Mouse (Mus musculus): ENCODE measurements at regions not wholly inside any gene's neighbourhood (a gene's known extent, or its start where the extent isn't known, plus 50 kb on each side); places are given as distances from the start of the nearest gene placed in this dataset.

DNA sequence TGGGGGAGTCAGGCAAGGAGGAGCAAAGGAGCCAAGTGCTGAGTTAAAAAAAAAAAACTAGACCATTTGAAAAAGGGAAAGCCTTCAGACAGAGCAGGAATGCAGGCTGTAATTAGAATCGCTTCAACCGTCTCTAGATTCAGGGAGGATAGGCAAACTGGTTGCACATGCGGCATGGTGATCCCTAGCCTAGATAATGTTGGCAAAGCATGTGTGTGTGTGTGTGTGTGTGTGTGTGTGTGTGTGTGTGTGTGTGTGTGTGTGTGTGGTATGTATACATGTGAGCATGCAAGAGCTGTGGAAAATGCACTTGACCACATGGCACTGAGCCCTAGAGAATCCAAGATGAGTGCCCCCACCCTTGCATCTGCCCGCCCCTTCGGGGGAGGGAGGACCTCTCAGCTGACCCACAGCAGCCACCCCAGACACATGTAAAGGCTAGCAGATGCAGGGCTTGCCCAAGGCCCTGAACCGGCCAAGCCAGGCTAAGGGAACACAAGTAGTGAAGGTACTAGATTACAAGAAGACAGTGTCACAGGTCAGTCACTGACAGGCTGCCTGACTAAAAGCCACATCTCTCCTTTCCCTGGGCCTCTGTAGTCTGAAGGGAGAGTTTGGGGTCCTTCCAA, 67.4 kb downstream of the Pja1 start:
- WGBS = 64% methylated on average over 6 of the region's 6 CpGs
- H3K9ac ChIP-seq (replicated peaks; ENCODE audit: low read depth) = no peak overlapping the region
- TF ChIP-seq EP300 (IDR thresholded peaks at IDR 0.05) = no peak
- no peak for TF ChIP-seq CTCF (IDR thresholded peaks at IDR 0.05)
- DNase-seq (ENCODE audit: low spot score) (no peak), ATAC-seq (peak; percentile 32)
- H3K27ac ChIP-seq (ENCODE audit: low read length) = no peak overlapping the region
- H3K4me1 ChIP-seq (ENCODE audit: insufficient read depth, low read depth, low read length) = no peaks in the 10 kb centered on the region
- H3K4me2 ChIP-seq (replicated peaks; ENCODE audit: low read depth, low read length) = no peak overlapping the region
- no peak overlapping the region for H3K4me3 ChIP-seq (ENCODE audit: low read depth, low read length)
- H3K27me3 ChIP-seq (replicated peaks; ENCODE audit: insufficient read depth, low read length) = no peaks in the 10 kb centered on the region
- H3K36me3 ChIP-seq (ENCODE audit: insufficient read depth, low read length) = no peaks in the 10 kb centered on the region
- H3K9me3 ChIP-seq (ENCODE audit: low read length) = no peaks in the 10 kb centered on the region

DNA sequence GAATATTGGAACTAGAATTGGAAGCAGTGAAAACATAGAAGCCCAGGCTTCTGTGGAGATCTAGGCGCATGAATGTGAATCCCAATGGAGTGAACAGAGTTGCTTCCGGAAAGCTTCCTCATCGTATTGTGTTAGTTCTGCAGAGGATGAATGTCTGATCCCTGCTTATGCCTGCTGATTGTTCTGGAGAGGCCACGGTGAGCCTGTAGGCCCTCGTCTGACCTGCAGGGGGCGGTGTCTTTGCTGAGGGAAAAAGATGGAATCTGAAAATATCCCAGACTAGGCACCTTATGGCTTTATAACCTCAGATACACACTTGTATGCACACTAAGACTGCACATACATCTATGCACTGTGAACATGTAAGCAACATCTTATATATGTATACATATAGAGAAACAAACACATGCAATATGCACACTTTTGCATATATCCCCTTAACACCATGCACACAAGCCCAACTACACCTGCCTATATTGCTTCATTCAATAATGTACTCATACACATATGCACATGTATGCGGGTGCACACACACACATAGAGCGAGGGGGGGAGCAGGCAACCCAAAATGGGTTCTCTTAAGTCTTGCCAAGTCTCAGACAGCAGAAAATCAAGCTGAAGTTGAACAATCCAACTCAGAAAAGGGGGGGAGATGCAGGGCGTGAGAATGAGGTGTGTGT, 68.1 kb downstream of the Pja1 start:
- no peaks in the 10 kb centered on the region for H3K27me3 ChIP-seq (replicated peaks; ENCODE audit: insufficient read depth, low read length)
- H3K4me1 ChIP-seq (ENCODE audit: insufficient read depth, low read depth, low read length) = no peaks in the 10 kb centered on the region
- WGBS = 52% methylated on average over 9 of the region's 9 CpGs
- no peak overlapping the region for H3K4me2 ChIP-seq (replicated peaks; ENCODE audit: low read depth, low read length)
- H3K4me3 ChIP-seq (ENCODE audit: low read depth, low read length) = no peak overlapping the region
- no peak overlapping the region for H3K27ac ChIP-seq (ENCODE audit: low read length)
- no peak for DNase-seq (ENCODE audit: low spot score)
- peak; percentile 66 for TF ChIP-seq CTCF (IDR thresholded peaks at IDR 0.05)
- TF ChIP-seq EP300 (IDR thresholded peaks at IDR 0.05) = no peak
- no peaks in the 10 kb centered on the region for H3K36me3 ChIP-seq (ENCODE audit: insufficient read depth, low read length)
- H3K9ac ChIP-seq (replicated peaks; ENCODE audit: low read depth) = no peak overlapping the region
- ATAC-seq = no peak
- no peaks in the 10 kb centered on the region for H3K9me3 ChIP-seq (ENCODE audit: low read length)

- Histone ChIP-seq H3K4me3 (ENCODE audit: low read depth, low read length) (no peak overlapping the region), H3K9ac (replicated peaks; ENCODE audit: low read depth) (no peak overlapping the region), H3K4me2 (replicated peaks; ENCODE audit: low read depth, low read length) (no peak overlapping the region), H3K27me3 (replicated peaks; ENCODE audit: insufficient read depth, low read length) (no peaks in the 10 kb centered on the region), H3K9me3 (ENCODE audit: low read length) (no peaks in the 10 kb centered on the region), H3K36me3 (ENCODE audit: insufficient read depth, low read length) (no peaks in the 10 kb centered on the region), H3K27ac (ENCODE audit: low read length) (no peak overlapping the region), H3K4me1 (ENCODE audit: insufficient read depth, low read depth, low read length) (no peaks in the 10 kb centered on the region)
- DNase-seq (ENCODE audit: low spot score) (peak; percentile 13), ATAC-seq (no peak)
- no peak for TF ChIP-seq EP300 (IDR thresholded peaks at IDR 0.05)
- no peak for TF ChIP-seq CTCF (IDR thresholded peaks at IDR 0.05)
- WGBS = 30% methylated on average over 8 of the region's 8 CpGs
These were observed 73.7 kb downstream of the Pja1 start for GRCm38 (mm10) chrX:99397344-99397743.

DNA sequence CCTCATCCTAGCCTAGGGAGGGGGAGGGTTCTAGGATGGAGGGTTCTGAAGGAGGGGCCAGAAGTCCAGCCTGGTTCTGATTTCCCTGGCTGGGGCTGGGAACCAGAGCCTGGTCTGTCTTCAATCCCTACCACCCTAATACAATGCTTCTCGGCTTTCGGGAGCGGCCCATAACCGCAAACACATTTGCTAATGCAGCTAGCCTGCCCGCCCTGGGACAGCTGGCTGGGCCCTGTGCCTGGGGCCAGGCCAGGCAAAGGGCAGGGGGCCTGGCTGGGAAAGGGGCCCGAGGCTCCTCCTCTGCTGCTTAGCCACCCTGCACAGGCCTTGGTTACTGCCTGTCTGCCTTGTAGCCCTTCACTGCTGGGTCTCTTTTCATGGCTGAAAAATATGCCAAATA, 74.9 kb downstream of the Pja1 start:
- DNase-seq (ENCODE audit: low spot score) (no peak), ATAC-seq (peak; percentile 46)
- no peaks in the 10 kb centered on the region for H3K4me1 ChIP-seq (ENCODE audit: insufficient read depth, low read depth, low read length)
- WGBS = 52% methylated on average over 6 of the region's 6 CpGs
- H3K27ac ChIP-seq (ENCODE audit: low read length) = no peak overlapping the region
- TF ChIP-seq CTCF (IDR thresholded peaks at IDR 0.05) (no peak), EP300 (IDR thresholded peaks at IDR 0.05) (no peak)
- H3K4me3 ChIP-seq (ENCODE audit: low read depth, low read length) = no peak overlapping the region
- H3K27me3 ChIP-seq (replicated peaks; ENCODE audit: insufficient read depth, low read length) = no peaks in the 10 kb centered on the region
- H3K36me3 ChIP-seq (ENCODE audit: insufficient read depth, low read length) = no peaks in the 10 kb centered on the region
- no peaks in the 10 kb centered on the region for H3K9me3 ChIP-seq (ENCODE audit: low read length)
- no peak overlapping the region for H3K9ac ChIP-seq (replicated peaks; ENCODE audit: low read depth)
- H3K4me2 ChIP-seq (replicated peaks; ENCODE audit: low read depth, low read length) = no peak overlapping the region

DNA sequence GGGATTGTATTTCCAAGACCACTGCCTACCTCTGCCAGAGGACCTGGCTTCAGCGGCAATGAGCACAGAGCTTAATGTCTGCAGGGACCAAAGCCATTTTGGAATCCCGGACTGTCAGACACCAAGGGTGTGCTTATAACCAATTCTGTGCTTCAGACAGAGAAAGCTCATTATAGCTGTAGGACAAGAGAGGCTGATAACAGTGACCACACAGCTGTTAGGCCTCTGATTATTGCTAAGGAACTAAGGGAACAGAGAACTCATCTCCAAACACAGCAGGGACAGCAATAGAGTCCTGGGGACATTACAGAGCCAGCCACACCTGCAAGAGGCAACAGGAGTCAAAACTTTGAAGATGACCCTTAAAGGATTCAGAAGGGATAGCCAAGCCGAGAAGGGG, 76.0 kb downstream of the Pja1 start:
- H3K9me3 ChIP-seq (ENCODE audit: low read length) = no peaks in the 10 kb centered on the region
- no peak overlapping the region for H3K4me3 ChIP-seq (ENCODE audit: low read depth, low read length)
- H3K4me1 ChIP-seq (ENCODE audit: insufficient read depth, low read depth, low read length) = no peaks in the 10 kb centered on the region
- TF ChIP-seq CTCF (IDR thresholded peaks at IDR 0.05) (no peak), EP300 (IDR thresholded peaks at IDR 0.05) (no peak)
- DNase-seq (ENCODE audit: low spot score) (no peak), ATAC-seq (no peak)
- no peaks in the 10 kb centered on the region for H3K36me3 ChIP-seq (ENCODE audit: insufficient read depth, low read length)
- WGBS = 75% methylated on average over 3 of the region's 3 CpGs
- no peak overlapping the region for H3K9ac ChIP-seq (replicated peaks; ENCODE audit: low read depth)
- no peaks in the 10 kb centered on the region for H3K27me3 ChIP-seq (replicated peaks; ENCODE audit: insufficient read depth, low read length)
- H3K27ac ChIP-seq (ENCODE audit: low read length) = no peak overlapping the region
- no peak overlapping the region for H3K4me2 ChIP-seq (replicated peaks; ENCODE audit: low read depth, low read length)

DNA sequence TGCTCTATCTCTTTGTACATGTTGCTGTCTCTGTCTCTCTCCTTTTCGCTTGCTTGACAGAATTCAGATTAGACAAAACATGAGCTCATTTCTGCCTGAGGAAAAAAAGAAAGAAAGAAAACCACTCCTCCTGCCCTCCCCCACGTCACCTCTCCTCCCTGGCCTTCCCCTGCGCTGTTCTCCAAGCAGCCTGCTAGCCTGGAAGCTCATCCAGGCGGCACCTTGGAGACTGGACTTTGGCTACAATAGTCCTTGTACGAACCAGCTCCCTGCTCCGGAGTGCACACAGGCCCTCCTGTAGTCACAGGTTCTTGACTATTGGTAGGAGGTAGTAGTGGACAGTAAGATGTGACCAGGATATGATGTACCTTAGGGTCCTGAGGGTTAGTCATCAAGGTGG, 79.4 kb downstream of the Pja1 start:
- ATAC-seq (no peak), DNase-seq (ENCODE audit: low spot score) (no peak)
- TF ChIP-seq CTCF (IDR thresholded peaks at IDR 0.05) (no peak), EP300 (IDR thresholded peaks at IDR 0.05) (no peak)
- H3K27ac ChIP-seq (ENCODE audit: low read length) = no peak overlapping the region
- H3K27me3 ChIP-seq (replicated peaks; ENCODE audit: insufficient read depth, low read length) = no peaks in the 10 kb centered on the region
- WGBS = 75% methylated on average over 6 of the region's 6 CpGs
- no peak overlapping the region for H3K9ac ChIP-seq (replicated peaks; ENCODE audit: low read depth)
- no peak overlapping the region for H3K4me3 ChIP-seq (ENCODE audit: low read depth, low read length)
- H3K4me1 ChIP-seq (ENCODE audit: insufficient read depth, low read depth, low read length) = no peaks in the 10 kb centered on the region
- no peaks in the 10 kb centered on the region for H3K9me3 ChIP-seq (ENCODE audit: low read length)
- no peak overlapping the region for H3K4me2 ChIP-seq (replicated peaks; ENCODE audit: low read depth, low read length)
- no peaks in the 10 kb centered on the region for H3K36me3 ChIP-seq (ENCODE audit: insufficient read depth, low read length)
